Mouse (Mus musculus): Measurements from ENCODE around the gene Rogdi. TPM values are rescaled to one million over a fixed set of nuclear protein-coding genes. Genes with fewer than 3 reads are reported as not detected.

Rogdi gene
- 19.8 TPM for total RNA-seq (2023)

DNA sequence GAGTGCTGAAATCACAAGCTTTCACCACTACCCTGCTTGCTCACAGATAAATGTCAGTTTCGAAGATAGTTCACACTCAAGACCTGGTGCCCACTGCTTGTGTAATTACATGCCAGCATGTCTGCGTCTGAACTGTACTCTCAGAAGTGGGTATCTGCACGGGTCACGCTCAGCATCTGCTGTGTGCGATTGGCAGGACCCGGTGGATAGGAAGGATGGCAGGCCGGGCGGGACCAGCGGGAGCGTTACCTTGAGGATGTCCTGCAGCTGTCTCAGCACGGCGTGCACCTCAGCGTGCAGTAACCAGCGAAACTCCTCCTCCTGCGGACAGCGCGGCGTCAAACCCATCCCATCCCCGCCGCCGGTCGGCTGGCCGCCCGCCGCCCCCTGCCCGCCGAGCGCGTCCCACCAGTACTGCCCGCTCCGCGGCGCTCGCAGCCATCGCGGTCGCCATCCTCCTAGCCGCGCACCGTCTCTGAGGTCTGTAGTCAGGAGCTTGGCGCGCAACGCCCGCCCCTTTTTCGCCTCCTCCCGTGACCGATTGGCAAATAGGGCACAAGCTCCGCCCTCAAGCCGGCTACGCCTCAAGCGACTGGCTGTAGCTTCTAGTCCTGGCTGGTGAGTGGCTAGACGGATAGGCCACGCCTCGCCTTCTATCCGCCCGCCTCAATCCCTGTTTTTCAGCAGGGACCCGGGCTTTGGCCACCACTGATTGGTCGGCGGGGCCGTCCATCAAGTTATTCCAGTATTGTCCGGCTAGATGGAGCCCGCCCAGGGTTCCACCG, at the start of gene Rogdi:
Gene Rogdi (minus strand): TSS at position 500 of the 785 bp plus-strand sequence.

DNA sequence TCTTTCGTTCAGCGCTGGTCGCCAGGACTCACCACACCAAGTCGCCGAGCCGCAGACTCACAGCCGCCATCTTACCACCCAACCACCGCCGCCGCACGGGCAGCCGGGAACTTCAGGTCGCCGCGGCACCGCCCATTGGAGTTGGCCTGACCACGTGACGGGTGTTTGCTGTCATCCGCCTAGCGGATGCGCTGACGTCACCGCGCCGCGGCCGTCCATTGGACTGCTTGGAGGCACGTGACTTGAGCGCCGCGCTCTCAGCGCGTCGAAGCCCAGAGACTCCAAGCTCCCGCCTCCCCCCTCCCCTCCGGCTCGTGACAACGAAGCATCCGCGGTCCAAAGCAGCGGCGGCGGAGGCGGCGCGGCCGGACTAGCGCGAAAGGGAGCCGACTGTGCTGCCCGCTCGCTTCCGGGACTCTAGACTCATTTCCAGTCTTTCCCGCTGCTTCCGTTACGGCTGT, 36.5 kb upstream of the Rogdi start, which contains the start of the genes Glyr1 and Ubn1:
Gene Glyr1 (minus strand): TSS at position 90 of the 461 bp plus-strand sequence.
Gene Ubn1 (plus strand): TSS at position 284 of the 461 bp plus-strand sequence.

DNA sequence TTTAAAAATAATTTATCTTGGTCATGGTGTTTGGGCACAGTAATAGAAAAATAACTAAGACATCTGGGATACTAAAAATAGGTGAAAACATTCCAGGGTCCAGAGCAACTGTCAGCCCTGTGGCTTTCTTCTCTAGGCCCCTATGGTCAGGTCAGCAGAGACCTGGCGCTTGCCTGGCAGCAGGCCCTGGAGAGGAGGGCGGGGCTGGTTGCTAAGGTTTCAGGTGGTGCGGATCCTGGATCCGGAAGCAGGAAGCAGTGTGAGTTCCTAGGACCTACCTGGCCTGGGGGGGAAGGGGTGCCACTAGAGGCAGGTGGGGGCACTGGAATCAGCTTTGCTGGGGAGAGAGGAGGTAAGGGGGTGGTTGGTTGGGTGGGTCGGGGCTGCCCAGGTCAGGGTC, 6.3 kb downstream of the Rogdi start, which contains the start of gene Smim22:
Gene Smim22 (plus strand): TSS at position 222 of the 400 bp plus-strand sequence.

DNA sequence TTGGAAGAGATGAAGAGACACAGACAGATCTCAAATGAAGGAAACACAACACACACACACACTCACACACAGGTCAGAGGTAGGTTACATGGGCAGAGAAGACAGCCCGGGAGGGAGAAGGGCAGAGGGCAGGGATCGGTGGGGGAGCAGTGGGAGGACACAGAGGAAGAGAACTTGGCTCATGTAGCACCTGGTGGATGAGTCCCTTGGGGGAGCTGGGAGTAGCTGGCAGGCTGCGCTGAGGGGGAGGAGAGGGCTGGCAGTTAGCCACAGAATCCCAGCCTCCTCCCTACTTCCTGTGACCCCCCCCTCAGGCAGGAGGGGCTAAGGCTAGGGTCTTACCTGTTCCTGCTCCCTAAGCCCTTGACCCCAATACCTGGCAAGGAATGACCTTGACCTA, 15.8 kb downstream of the Rogdi start, which contains the start of gene Sept12:
Gene Sept12 (minus strand): TSS at position 300 of the 400 bp plus-strand sequence.

DNA sequence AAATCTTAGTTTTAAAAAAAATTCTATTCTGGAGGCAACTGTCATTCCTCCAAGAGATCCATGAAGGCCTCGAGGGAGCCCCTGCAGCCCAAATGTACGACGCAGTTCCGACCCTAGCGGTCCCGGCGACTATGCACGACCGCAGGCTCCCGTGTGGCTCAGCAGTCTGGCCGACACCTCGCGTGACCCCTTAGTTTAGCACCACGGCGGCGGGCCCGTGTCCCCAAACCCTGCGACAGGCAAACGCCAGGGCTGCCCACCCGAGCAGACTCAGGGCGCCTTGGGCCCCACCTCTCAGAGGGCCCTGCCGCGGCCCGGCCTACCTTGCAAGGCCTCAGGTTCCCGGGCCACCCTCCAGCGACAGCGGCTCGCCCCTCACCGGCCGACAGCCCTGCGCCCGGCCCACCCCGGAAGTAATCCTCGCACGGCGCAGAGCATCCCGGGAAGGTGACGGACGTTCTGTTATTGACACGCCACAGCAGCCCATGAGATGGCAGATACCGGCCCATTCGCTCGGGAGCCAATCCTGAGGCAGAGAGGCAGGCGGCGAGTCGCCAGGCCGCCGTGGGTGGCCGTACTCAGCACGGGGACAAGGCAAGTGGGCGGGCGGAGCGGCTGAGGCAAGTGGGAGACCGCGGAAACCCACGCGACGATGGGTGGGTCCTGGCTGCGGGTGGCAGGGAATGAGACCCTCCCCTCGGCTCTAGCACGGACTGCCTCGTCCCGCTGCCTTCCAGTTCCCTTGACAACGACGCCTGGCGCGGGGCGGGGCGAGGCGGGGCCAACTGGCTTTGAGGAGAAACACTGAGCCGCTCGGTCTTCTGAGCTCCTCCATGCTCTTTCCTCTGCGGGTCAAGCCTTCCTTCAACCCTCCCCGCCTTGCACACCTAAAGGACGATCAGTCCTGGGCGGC, 49.3 kb downstream of the Rogdi start, which contains the start of gene Anks3:
Gene Anks3 (minus strand): TSS at position 409 of the 913 bp plus-strand sequence.

Other genes with a start within 250 kb of the Rogdi start
- 46.0 TPM for gene Cdip1, start 223.3 kb downstream of the Rogdi start, total RNA-seq (2023)
- not detected for gene 4930562C15Rik, start 178.1 kb downstream of the Rogdi start, total RNA-seq (2023)
- gene Ubald1, start 133.2 kb downstream of the Rogdi start, total RNA-seq (2023): 198 TPM
- gene Mgrn1, start 127.3 kb downstream of the Rogdi start, total RNA-seq (2023): 65.7 TPM
- gene Nudt16l1, start 74.8 kb downstream of the Rogdi start, total RNA-seq (2023): 57.1 TPM
- gene Anks3, start 49.3 kb downstream of the Rogdi start, total RNA-seq (2023): 74.7 TPM
- gene Sept12, start 15.7 kb downstream of the Rogdi start, total RNA-seq (2023): not detected
- not detected for gene Smim22, start 6.3 kb downstream of the Rogdi start, total RNA-seq (2023)
- gene Glyr1, start 36.3 kb upstream of the Rogdi start, total RNA-seq (2023): 111 TPM
- 103 TPM for gene Ubn1, start 36.5 kb upstream of the Rogdi start, total RNA-seq (2023)
- 0.46 TPM for gene Ppl, start 118.9 kb upstream of the Rogdi start, total RNA-seq (2023)
- not detected for gene Sec14l5, start 133.6 kb upstream of the Rogdi start, total RNA-seq (2023)
- 26.2 TPM for gene Nagpa, start 190.5 kb upstream of the Rogdi start, total RNA-seq (2023)
- not detected for gene AU021092, start 208.7 kb upstream of the Rogdi start, total RNA-seq (2023)
- 40.1 TPM for gene Alg1, start 220.1 kb upstream of the Rogdi start, total RNA-seq (2023)
- gene Eef2kmt, start 242.4 kb upstream of the Rogdi start, total RNA-seq (2023): 21.0 TPM